Mouse (Mus musculus) B cell, adult 67 days (primary cell): ENCODE measurements around the gene Olfr1215. TPM values are rescaled to one million over a fixed set of nuclear protein-coding genes. Genes with fewer than 3 reads are reported as not detected.

Source experiments
- total RNA-seq, 2 experiments: library from RNA; stranded (reverse); gene quantifications; 4 replicates each; pipeline ENCODE4 v1.2.4; 2023

The Olfr1215 gene
- total RNA-seq = not detected

GRCm38 (mm10) chr2:89006873-89007272 is at the start of gene Olfr1215:
Gene Olfr1215, minus strand, starts transcription at chr2:89006973.

GRCm38 (mm10) chr2:89031965-89032364 is 25.2 kb upstream of the Olfr1215 start, which contains the start of gene Olfr1217:
Gene Olfr1217, minus strand, starts transcription at chr2:89032065.

GRCm38 (mm10) chr2:89018240-89018639 is 11.5 kb upstream of the Olfr1215 start, which contains the start of gene Olfr1216:
Gene Olfr1216, minus strand, starts transcription at chr2:89018340.

GRCm38 (mm10) chr2:88992553-88992952 is 14.2 kb downstream of the Olfr1215 start, which contains the start of gene Olfr1214:
Gene Olfr1214, minus strand, starts transcription at chr2:88992653.

GRCm38 (mm10) chr2:88980181-88980580 is 26.6 kb downstream of the Olfr1215 start, which contains the start of gene Gm13762:
Gene Gm13762, minus strand, starts transcription at chr2:88980281.

GRCm38 (mm10) chr2:88953669-88954068 is 53.1 kb downstream of the Olfr1215 start, which contains the start of gene Olfr1212:
Gene Olfr1212, plus strand, starts transcription at chr2:88953969.

Other genes with a start within 250 kb of the Olfr1215 start
- gene Olfr1199, start 246.5 kb downstream of the Olfr1215 start, total RNA-seq = not detected
- gene Olfr1200, start 236.5 kb downstream of the Olfr1215 start, total RNA-seq = not detected
- not detected for gene Olfr1201, start 213.9 kb downstream of the Olfr1215 start, total RNA-seq
- not detected for gene Olfr1202, start 192.5 kb downstream of the Olfr1215 start, total RNA-seq
- gene Olfr1205, start 177.2 kb downstream of the Olfr1215 start, total RNA-seq = not detected
- gene Olfr1204, start 157.7 kb downstream of the Olfr1215 start, total RNA-seq = not detected
- not detected for gene Olfr1206, start 143.7 kb downstream of the Olfr1215 start, total RNA-seq
- not detected for gene Olfr1208, start 104.7 kb downstream of the Olfr1215 start, total RNA-seq
- gene Olfr1209, start 91.8 kb downstream of the Olfr1215 start, total RNA-seq = not detected
- gene Olfr1211, start 68.9 kb downstream of the Olfr1215 start, total RNA-seq = not detected
- gene Olfr1212, start 53.0 kb downstream of the Olfr1215 start, total RNA-seq = not detected
- gene Gm13762, start 26.7 kb downstream of the Olfr1215 start, total RNA-seq = not detected
- not detected for gene Olfr1214, start 14.3 kb downstream of the Olfr1215 start, total RNA-seq
- gene Olfr1216, start 11.4 kb upstream of the Olfr1215 start, total RNA-seq = not detected
- gene Olfr1217, start 25.1 kb upstream of the Olfr1215 start, total RNA-seq = not detected
- not detected for gene Olfr1218, start 54.2 kb upstream of the Olfr1215 start, total RNA-seq
- gene Olfr1219, start 76.5 kb upstream of the Olfr1215 start, total RNA-seq = not detected
- not detected for gene Olfr1220, start 99.9 kb upstream of the Olfr1215 start, total RNA-seq
- gene Olfr1221, start 110.3 kb upstream of the Olfr1215 start, total RNA-seq = not detected
- gene Olfr1222, start 126.1 kb upstream of the Olfr1215 start, total RNA-seq = not detected
- gene Olfr1223, start 144.6 kb upstream of the Olfr1215 start, total RNA-seq = not detected
- not detected for gene Olfr1224-ps1, start 157.1 kb upstream of the Olfr1215 start, total RNA-seq
- gene Olfr1225, start 167.7 kb upstream of the Olfr1215 start, total RNA-seq = not detected
- not detected for gene Olfr1226, start 193.1 kb upstream of the Olfr1215 start, total RNA-seq
- gene Olfr1228, start 247.1 kb upstream of the Olfr1215 start, total RNA-seq = not detected